Comparison of ENCODE assay signal across 7 mouse cellular contexts in the genomic region with DNA sequence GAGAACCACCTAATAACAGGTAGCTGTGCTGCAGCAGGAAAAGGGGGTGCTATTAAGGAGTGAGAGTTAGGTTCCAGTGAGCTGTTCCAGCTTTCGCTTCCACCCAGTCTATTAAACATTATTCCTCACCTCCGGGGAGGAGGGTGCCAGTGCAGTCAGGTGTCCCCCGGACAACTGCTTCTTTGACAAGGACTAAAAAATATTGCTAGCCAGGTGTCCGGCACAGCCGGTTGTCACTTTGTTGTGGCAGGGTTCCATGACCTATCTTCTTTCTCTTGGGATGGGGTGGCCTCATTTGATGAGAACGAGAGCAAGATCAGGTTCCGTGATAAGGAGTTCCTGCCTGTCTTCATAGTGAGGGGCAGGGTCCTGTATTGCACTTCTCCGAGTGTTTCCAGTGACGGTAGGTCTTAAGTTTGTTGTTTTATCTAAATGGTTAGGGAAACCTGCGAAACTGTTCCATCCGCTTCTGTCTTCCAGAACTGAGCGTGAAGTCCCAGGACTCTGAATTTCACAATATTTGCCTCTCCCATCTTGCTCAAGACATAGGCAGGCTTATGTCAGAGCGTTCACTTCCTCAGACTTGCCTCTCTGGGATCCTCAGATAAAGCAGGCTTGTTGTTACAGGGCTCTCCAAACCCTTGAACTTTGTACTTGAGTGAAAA. TPM values are rescaled to one million over a fixed set of nuclear protein-coding genes. Genes with fewer than 3 reads are reported as not detected.
A peak's percentile ranks its signal among the peaks of the same experiment; 100 is the strongest.
DNase-seq lines count a peak whose midpoint lies in the region; ATAC-seq and TF ChIP-seq lines count a peak whose summit lies in the region.

No protein-coding gene starts in this region.

- 49% methylated on average over 13 of the region's 13 CpGs for WGBS in embryonic facial prominence, embryonic 14.5 days
- 60% methylated on average over 13 of the region's 13 CpGs for WGBS in midbrain, postnatal 0 days

- peaks cover 5% of the 10 kb centered on the region for H3K79me3 ChIP-seq in C2C12 (ENCODE audit: low read depth)

- no peak for ATAC-seq in embryonic facial prominence, embryonic 14.5 days (ENCODE audit: low read depth)
- peak; percentile 20; the same call in 1 of the 2 replicates for ATAC-seq in midbrain, postnatal 0 days (ENCODE audit: low FRiP score)

- intact Hi-C loops in heart, postnatal 14 days (cut with DNase I) = no loop called here

- peak overlapping the region; percentile 69 for H3K4me3 ChIP-seq in C2C12 (ENCODE audit: insufficient read depth, poor library complexity, severe bottlenecking)
- peak overlapping the region; percentile 73 for H3K4me3 ChIP-seq in ES-Bruce4 (ENCODE audit: low read depth, low read length)
- peak overlapping the region; percentile 64 for H3K4me3 ChIP-seq in embryonic facial prominence, embryonic 14.5 days (ENCODE audit: low read depth, low read length)
- peak overlapping the region; percentile 72 for H3K4me3 ChIP-seq in midbrain, postnatal 0 days (ENCODE audit: low read depth, low read length)

- H3K4me1 ChIP-seq in ES-Bruce4 (ENCODE audit: control insufficient read depth, insufficient read depth, low read length) = no peaks in the 10 kb centered on the region
- peaks cover 28% of the 10 kb centered on the region for H3K4me1 ChIP-seq in embryonic facial prominence, embryonic 14.5 days (ENCODE audit: control insufficient read depth, insufficient read depth, low read length)
- H3K4me1 ChIP-seq in midbrain, postnatal 0 days (ENCODE audit: insufficient read depth, low read length) = peaks cover 6% of the 10 kb centered on the region; the same call in 1 of the 2 replicates

- H3K36me3 ChIP-seq in C2C12 (ENCODE audit: control insufficient read depth, insufficient read depth) (peaks cover 9% of the 10 kb centered on the region), ES-Bruce4 (ENCODE audit: control insufficient read depth, insufficient read depth, low read length, poor library complexity, severe bottlenecking) (no peaks in the 10 kb centered on the region)
- peaks cover 9% of the 10 kb centered on the region; the same call in 1 of the 2 replicates for H3K36me3 ChIP-seq in embryonic facial prominence, embryonic 14.5 days (ENCODE audit: control insufficient read depth, insufficient read depth, low read length)
- no peaks in the 10 kb centered on the region for H3K36me3 ChIP-seq in midbrain, postnatal 0 days (ENCODE audit: insufficient read depth, low read length)

- H3ac ChIP-seq in C2C12 (ENCODE audit: control insufficient read depth, insufficient read length, low read depth) = peak overlapping the region; percentile 69

- peak; percentile 27 for DNase-seq in embryonic facial prominence, embryonic 14.5 days (ENCODE audit: low spot score)
- DNase-seq in heart, postnatal 14 days = peak; percentile 22 to 25
- DNase-seq in liver = peak; percentile 44
- DNase-seq in midbrain, postnatal 0 days (ENCODE audit: low spot score) = no peak
- no peak for DNase-seq in layer of hippocampus, adult 11-12 months (ENCODE audit: low spot score)

- H3K27ac ChIP-seq in ES-Bruce4 (ENCODE audit: insufficient read depth, low read length) = no peak overlapping the region
- H3K27ac ChIP-seq in embryonic facial prominence, embryonic 14.5 days (replicated peaks; ENCODE audit: low read depth, low read length) = peak overlapping the region; percentile 59
- peak overlapping the region; percentile 48; the same call in 1 of the 2 replicates for H3K27ac ChIP-seq in midbrain, postnatal 0 days (ENCODE audit: low read depth, low read length)

- H3K9ac ChIP-seq in ES-Bruce4 (ENCODE audit: low read depth, poor library complexity, severe bottlenecking) = peak overlapping the region; percentile 66
- peak overlapping the region; percentile 79 for H3K9ac ChIP-seq in embryonic facial prominence, embryonic 14.5 days (ENCODE audit: low read depth, low read length)
- peak overlapping the region; percentile 78 for H3K9ac ChIP-seq in midbrain, postnatal 0 days (replicated peaks; ENCODE audit: low read length, poor library complexity, severe bottlenecking)

- H3K4me2 ChIP-seq in embryonic facial prominence, embryonic 14.5 days (ENCODE audit: low read depth, low read length) = peak overlapping the region; percentile 81
- H3K4me2 ChIP-seq in midbrain, postnatal 0 days (ENCODE audit: low read depth, low read length, poor library complexity, severe bottlenecking) = peak overlapping the region; percentile 95

- no peak for TF ChIP-seq CTCF in C2C12 (IDR thresholded peaks at IDR 0.05; ENCODE audit: control insufficient read depth, insufficient read depth, insufficient read length)
- TF ChIP-seq CTCF in ES-Bruce4 (IDR thresholded peaks at IDR 0.05; ENCODE audit: low read depth, low read length) = no peak
- no peak for TF ChIP-seq CTCF in midbrain, postnatal 0 days (IDR thresholded peaks at IDR 0.05)

- no peak for TF ChIP-seq POLR2A in ES-Bruce4 (IDR thresholded peaks at IDR 0.05; ENCODE audit: insufficient read depth, low read length)

- no peaks in the 10 kb centered on the region for H3K27me3 ChIP-seq in C2C12 (ENCODE audit: control insufficient read depth, insufficient read depth, insufficient read length)
- H3K27me3 ChIP-seq in ES-Bruce4 (ENCODE audit: control insufficient read depth, insufficient read depth, low read length, poor library complexity, severe bottlenecking) = no peaks in the 10 kb centered on the region
- H3K27me3 ChIP-seq in embryonic facial prominence, embryonic 14.5 days (replicated peaks; ENCODE audit: control insufficient read depth, insufficient read depth, low read length) = no peaks in the 10 kb centered on the region
- no peaks in the 10 kb centered on the region for H3K27me3 ChIP-seq in midbrain, postnatal 0 days (ENCODE audit: insufficient read depth, low read length)

- TF ChIP-seq EP300 in ES-Bruce4 (IDR thresholded peaks at IDR 0.05; ENCODE audit: insufficient read depth, low read depth, low read length) = no peak

- peaks cover 27% of the 10 kb centered on the region for H3K79me2 ChIP-seq in C2C12 (ENCODE audit: control insufficient read depth, insufficient read depth)

- no peaks in the 10 kb centered on the region for H3K9me3 ChIP-seq in ES-Bruce4 (replicated peaks; ENCODE audit: control insufficient read depth, insufficient read depth, low read length, poor library complexity, severe bottlenecking)
- H3K9me3 ChIP-seq in embryonic facial prominence, embryonic 14.5 days (ENCODE audit: control insufficient read depth, low read length) = no peaks in the 10 kb centered on the region
- no peaks in the 10 kb centered on the region for H3K9me3 ChIP-seq in midbrain, postnatal 0 days (ENCODE audit: low read length)

TF ChIP-seq in C2C12, 6 proteins besides CTCF, POLR2A, EP300 and RAD21:
- TF ChIP-seq CEBPB (IDR thresholded peaks at IDR 0.05; ENCODE audit: low read depth) (peak; percentile 24), MAX (IDR thresholded peaks at IDR 0.05) (no peak)

RNA-seq across cellular contexts. Expression of a gene that starts 0.7 kb away (rescaled TPM):
- polyA plus RNA-seq in C2C12 (2012; fragmentation: generic; extraction: Trizol) = 13.7 TPM
- 14.8 and 15.0 TPM in 2 replicates for polyA plus RNA-seq in ES-Bruce4 (2011; ENCODE audit: insufficient read depth, insufficient read length, low read depth, missing spikeins)
- polyA plus RNA-seq in embryonic facial prominence, embryonic 14.5 days (2014; fragmentation: Nextera tagmentation; extraction: Ambion mirVana) = 6.4 and 7.8 TPM in 2 replicates
- 10 to 100 TPM; 21.8 to 25.1 TPM for total RNA-seq in heart, postnatal 14 days (2021)
- 8.6 and 10.7 TPM in 2 replicates for total RNA-seq in midbrain, postnatal 0 days (2014; rRNA removed)
- 4.9 and 5.2 TPM in 2 replicates for polyA plus RNA-seq in midbrain, postnatal 0 days (2015; fragmentation: Nextera tagmentation; extraction: Ambion mirVana)

Comparison
In these comparisons a context has a peak if more than half of its experiments do, and no peak if none do; other contexts are left out.
1. DNase-seq: peak in embryonic facial prominence, embryonic 14.5 days (single experiment), heart, postnatal 14 days (2 of 2) and liver (single experiment); none in midbrain, postnatal 0 days (single experiment) and layer of hippocampus, adult 11-12 months (single experiment).
2. Peak in every context shown above with its lines, with median percentiles within 50 percentile points of each other: H3K4me3 ChIP-seq and H3K9ac ChIP-seq.